Mouse (Mus musculus) midbrain, postnatal 0 days (tissue): ENCODE measurements around the gene Crip1. TPM values are rescaled to one million over a fixed set of nuclear protein-coding genes. Genes with fewer than 3 reads are reported as not detected.
A peak's percentile ranks its signal among the peaks of the same experiment; 100 is the strongest.

ENCODE experiments used
- ATAC-seq: fragments of 200-750 bp; cut with Nextera tagmentation; 2 replicates; pipeline ENCODE4 v1.8.0; 2017; ENCODE audit warnings: moderate number of reproducible peaks, mild to moderate bottlenecking, moderate TSS enrichment, moderate library complexity; ENCODE audit not compliant: low FRiP score
- DNase-seq: peaks from one replicate; pipeline ENCODE4 v3.0.0-alpha.2; 2015; ENCODE audit warnings: low spot score
- H3K27ac ChIP-seq: fragments of 300-500 bp; sonication (generic); 2 replicates; pipeline ENCODE4 v1.5.1; 2014; ENCODE audit warnings: low read depth, mild to moderate bottlenecking, low read length, mixed read lengths
- H3K27me3 ChIP-seq: fragments of 300-500 bp; sonication (generic); 2 replicates; pipeline ENCODE4 v1.6.1; 2014; ENCODE audit warnings: low read length, control low read depth, mixed read lengths; ENCODE audit not compliant: insufficient read depth
- H3K36me3 ChIP-seq: fragments of 300-500 bp; sonication (generic); 2 replicates; pipeline ENCODE4 v1.6.1; 2014; ENCODE audit warnings: low read length, control low read depth, mixed read lengths; ENCODE audit not compliant: insufficient read depth
- H3K4me1 ChIP-seq: fragments of 300-500 bp; sonication (generic); 2 replicates; pipeline ENCODE4 v1.6.1; 2014; ENCODE audit warnings: mild to moderate bottlenecking, control low read depth, antibody characterized with exemption, low read length, mixed read lengths; ENCODE audit not compliant: insufficient read depth
- H3K4me2 ChIP-seq: fragments of 300-500 bp; sonication (generic); 2 replicates; pipeline ENCODE4 v1.6.1; 2014; ENCODE audit warnings: low read depth, mild to moderate bottlenecking, low read length, mixed read lengths; ENCODE audit not compliant: poor library complexity, severe bottlenecking
- H3K4me3 ChIP-seq: fragments of 300-500 bp; sonication (generic); 2 replicates; pipeline ENCODE4 v1.5.1; 2014; ENCODE audit warnings: low read depth, mild to moderate bottlenecking, low read length, moderate library complexity
- H3K9ac ChIP-seq: fragments of 300-500 bp; sonication (generic); replicated peaks from 2 replicates; pipeline ENCODE4 v1.6.1; 2014; ENCODE audit warnings: mild to moderate bottlenecking, low read length, moderate library complexity, mixed read lengths; ENCODE audit not compliant: poor library complexity, severe bottlenecking
- H3K9me3 ChIP-seq: fragments of 300-500 bp; sonication (generic); 2 replicates; pipeline ENCODE4 v1.6.1; 2016; ENCODE audit warnings: low read length, control low read depth
- CTCF ChIP-seq: IDR thresholded peaks from 2 replicates; pipeline ENCODE4 v1.5.1; 2016; ENCODE audit warnings: antibody characterized with exemption, mild to moderate bottlenecking
- WGBS: fragments of 180-500 bp; shearing (Covaris S2); extraction: QIAGEN DNeasy Blood & Tissue Kit; methylation state at CpG from one replicate; pipeline ENCODE4 v1.1.7; 2014; 5-methylcytosine and 5-hydroxymethylcytosine counted together
- polyA plus RNA-seq: library from polyadenylated mRNA; unstranded; fragments of >200 nt; fragmentation: Nextera tagmentation; extraction: Ambion mirVana; gene quantifications from 2 replicates; pipeline ENCODE4 v1.2.1, GENCODE M21; 2015
- total RNA-seq: library from RNA; depleted of rRNA; stranded (reverse); fragments of >200 nt; gene quantifications from 2 replicates; pipeline ENCODE4 v1.2.3, GENCODE M21; 2014

Crip1 gene
- total and polyA plus RNA-seq, 2 experiments from 2014 or later, result 3.9 to 26.0 TPM

DNA sequence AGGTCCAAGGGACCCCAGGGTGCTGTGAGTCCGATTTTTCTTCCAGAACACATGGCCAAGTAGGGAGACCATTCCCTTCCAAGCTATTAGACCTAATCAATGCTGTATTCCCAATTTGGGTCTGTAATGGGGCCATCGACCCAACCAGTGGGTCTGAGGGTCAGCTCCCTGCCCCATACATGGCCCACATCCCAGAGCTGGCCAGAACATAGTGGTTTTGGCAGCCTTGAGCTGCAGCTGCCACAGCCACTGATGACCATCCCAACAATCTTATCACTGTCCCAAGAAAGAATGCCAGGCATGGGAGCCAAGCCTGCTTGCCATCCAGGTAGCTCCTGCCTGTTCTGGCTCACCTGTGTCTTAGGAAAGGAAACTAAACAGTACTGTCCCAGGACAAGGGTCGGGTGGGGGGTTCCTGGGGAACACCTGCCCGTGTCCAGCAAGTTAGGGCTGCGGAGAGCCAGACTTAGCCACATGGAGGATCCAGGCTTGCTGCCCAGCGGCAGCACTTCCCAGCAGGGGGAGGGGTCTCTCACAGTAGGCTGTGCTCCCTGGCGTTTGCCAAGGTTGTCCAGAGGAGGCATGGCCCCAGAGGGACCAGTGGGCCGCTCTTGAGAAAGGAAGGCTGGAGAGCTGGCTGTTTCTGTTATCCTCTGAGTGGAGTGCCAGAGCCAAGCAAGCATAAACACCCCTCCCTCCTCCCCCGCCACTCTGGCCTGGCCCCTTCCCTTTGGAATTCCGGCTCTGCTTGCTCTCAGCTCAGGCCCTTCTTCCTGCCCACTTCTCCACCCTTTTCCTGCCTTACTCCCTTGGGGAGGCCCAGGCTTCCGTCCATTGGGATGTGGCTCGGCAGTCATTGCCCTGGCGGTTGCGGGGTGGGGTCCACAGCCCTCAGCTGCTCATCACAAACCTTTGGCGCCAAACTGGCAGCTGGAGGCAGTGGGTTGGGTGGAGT lies 3.8 kb upstream of the Crip1 start:
- peak; percentile 79 for DNase-seq
- peak overlapping the region; percentile 77 for H3K27ac ChIP-seq
- no peak for ATAC-seq
- peak overlapping the region; percentile 63 for H3K4me2 ChIP-seq
- peaks cover 18% of the 10 kb centered on the region; the same call in 1 of the 2 replicates for H3K36me3 ChIP-seq
- peaks cover 29% of the 10 kb centered on the region for H3K4me1 ChIP-seq
- no peaks in the 10 kb centered on the region for H3K9me3 ChIP-seq
- TF ChIP-seq CTCF, result no peak
- no peaks in the 10 kb centered on the region for H3K27me3 ChIP-seq
- H3K4me3 ChIP-seq, result peak overlapping the region; percentile 66
- 25% methylated on average over 15 of the region's 15 CpGs for WGBS
- peak overlapping the region; percentile 63 for H3K9ac ChIP-seq

DNA sequence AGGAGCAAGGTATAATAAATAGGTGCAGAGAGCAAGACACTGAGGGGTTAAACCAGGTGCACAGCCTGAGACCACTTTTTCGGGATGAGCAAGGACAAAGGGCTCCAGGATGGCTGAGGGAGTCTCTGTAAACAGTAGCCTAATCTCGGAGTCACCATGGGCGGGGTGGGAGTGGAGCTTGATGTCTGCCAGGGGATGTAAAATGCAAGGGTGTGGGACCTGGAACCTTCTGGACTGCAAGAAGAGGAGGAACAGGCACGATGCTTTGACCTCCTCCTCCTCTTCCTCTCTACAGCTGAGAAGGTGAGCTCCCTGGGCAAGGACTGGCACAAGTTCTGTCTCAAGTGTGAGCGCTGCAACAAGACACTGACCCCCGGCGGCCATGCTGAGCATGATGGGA lies 3.0 kb upstream of the Crip1 start:
- Histone ChIP-seq H3K4me2 (peak overlapping the region; percentile 63), H3K36me3 (peaks cover 18% of the 10 kb centered on the region; the same call in 1 of the 2 replicates), H3K4me1 (peaks cover 29% of the 10 kb centered on the region), H3K27me3 (no peaks in the 10 kb centered on the region), H3K27ac (no peak overlapping the region), H3K4me3 (peak overlapping the region; percentile 66; the same call in 1 of the 2 replicates), H3K9me3 (no peaks in the 10 kb centered on the region), H3K9ac (peak overlapping the region; percentile 50)
- ATAC-seq, result no peak
- no peak for TF ChIP-seq CTCF
- 66% methylated on average over 7 of the region's 7 CpGs for WGBS
- DNase-seq, result no peak

DNA sequence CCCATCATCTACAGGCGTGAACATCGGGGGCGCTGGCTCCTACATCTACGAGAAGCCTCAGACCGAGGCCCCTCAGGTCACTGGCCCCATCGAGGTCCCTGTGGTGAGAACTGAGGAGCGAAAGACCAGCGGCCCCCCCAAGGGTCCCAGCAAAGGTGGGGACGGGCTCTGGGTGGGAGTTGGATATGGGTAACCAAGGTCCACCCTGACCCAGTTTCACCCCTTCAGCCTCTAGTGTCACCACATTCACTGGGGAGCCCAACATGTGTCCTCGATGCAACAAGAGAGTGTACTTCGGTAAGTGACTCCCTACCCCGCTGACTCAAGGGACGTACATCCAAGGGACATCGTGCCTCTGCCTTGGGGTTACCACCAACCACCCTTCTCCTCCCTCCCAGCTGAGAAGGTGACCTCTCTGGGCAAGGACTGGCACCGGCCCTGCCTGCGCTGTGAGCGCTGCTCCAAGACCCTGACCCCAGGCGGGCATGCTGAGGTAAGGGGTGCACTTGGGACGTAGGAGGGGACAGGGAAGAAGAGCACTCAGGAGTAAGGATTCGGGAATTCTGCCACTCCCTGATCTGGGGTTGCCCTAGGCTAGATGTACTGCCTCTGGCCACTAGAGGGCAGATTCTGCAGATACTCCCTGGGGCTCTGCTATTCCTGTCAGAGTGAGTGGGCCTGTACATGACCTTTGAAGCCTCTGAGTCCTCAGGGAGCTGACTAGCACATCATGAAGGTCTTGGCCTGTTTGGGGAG lies 1.9 kb upstream of the Crip1 start:
- Histone ChIP-seq H3K27me3 (no peaks in the 10 kb centered on the region), H3K4me2 (no peak overlapping the region), H3K4me1 (peaks cover 25% of the 10 kb centered on the region), H3K4me3 (no peak overlapping the region), H3K9ac (no peak overlapping the region), H3K9me3 (no peaks in the 10 kb centered on the region), H3K36me3 (peaks cover 15% of the 10 kb centered on the region; the same call in 1 of the 2 replicates), H3K27ac (no peak overlapping the region)
- WGBS, result 84% methylated on average over 20 of the region's 20 CpGs
- TF ChIP-seq CTCF, result peak; percentile 69
- ATAC-seq, result no peak
- no peak for DNase-seq

DNA sequence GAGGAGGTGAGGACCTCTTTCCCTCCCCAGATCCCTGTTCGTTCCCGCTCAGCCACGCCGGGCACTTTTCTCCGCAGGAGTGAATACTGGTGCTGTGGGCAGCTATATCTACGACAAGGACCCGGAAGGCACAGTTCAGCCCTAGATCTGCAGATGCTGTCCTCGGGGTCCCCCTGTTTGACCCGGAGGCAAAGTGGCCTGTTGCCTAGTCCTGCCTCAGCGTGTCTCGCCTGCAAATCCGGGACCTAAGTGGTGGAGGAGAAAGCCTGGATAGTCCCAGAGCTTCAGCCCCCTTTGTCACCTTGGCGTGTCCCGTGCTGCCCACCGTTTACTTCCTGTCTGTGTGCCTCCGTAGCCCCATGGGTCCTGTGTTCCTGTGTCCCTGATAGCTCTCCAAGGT lies 1.2 kb upstream of the Crip1 start:
- no peak for ATAC-seq
- WGBS, result 92% methylated on average over 16 of the region's 16 CpGs
- no peak for TF ChIP-seq CTCF
- Histone ChIP-seq H3K9me3 (no peaks in the 10 kb centered on the region), H3K9ac (no peak overlapping the region), H3K27ac (no peak overlapping the region), H3K4me2 (no peak overlapping the region), H3K36me3 (peaks cover 15% of the 10 kb centered on the region; the same call in 1 of the 2 replicates), H3K4me3 (no peak overlapping the region), H3K27me3 (no peaks in the 10 kb centered on the region), H3K4me1 (peaks cover 23% of the 10 kb centered on the region)
- no peak for DNase-seq

DNA sequence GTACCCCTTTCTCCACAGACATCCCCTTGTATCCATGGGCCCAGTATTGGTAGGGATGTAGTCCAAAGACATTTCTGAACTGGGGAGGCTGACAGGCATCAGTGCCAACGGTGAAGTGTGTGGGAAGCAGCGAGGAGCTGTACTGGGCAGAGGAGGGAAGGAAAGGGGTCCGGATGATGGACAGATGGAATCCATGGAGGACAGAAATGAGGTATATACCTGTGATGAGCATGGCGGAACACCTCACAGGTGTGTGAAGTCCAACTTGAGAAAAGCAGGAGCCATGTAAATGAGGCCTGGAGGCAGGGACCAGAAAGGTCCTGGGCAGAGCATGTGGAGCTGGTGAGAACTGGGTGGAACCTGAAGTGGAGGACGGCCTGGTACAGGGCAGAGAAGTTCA lies 525 bp upstream of the Crip1 start:
- Histone ChIP-seq H3K9ac (no peak overlapping the region), H3K4me1 (peaks cover 23% of the 10 kb centered on the region), H3K36me3 (peaks cover 15% of the 10 kb centered on the region; the same call in 1 of the 2 replicates), H3K4me3 (no peak overlapping the region), H3K27me3 (0 out of 2 replicates have a peak, but pooled peaks cover 3% of the 10 kb centered on the region), H3K27ac (no peak overlapping the region), H3K4me2 (no peak overlapping the region), H3K9me3 (no peaks in the 10 kb centered on the region)
- ATAC-seq, result no peak; the same call in 1 of the 2 replicates
- DNase-seq, result no peak
- TF ChIP-seq CTCF, result no peak
- 92% methylated on average over 5 of the region's 5 CpGs for WGBS
